Mouse (Mus musculus): ENCODE data around the gene Olfr1298. TPM values are rescaled to one million over a fixed set of nuclear protein-coding genes. Genes with fewer than 3 reads are reported as not detected.

Olfr1298 gene
- not detected in 2 replicates for total RNA-seq (2012; rRNA removed)

DNA sequence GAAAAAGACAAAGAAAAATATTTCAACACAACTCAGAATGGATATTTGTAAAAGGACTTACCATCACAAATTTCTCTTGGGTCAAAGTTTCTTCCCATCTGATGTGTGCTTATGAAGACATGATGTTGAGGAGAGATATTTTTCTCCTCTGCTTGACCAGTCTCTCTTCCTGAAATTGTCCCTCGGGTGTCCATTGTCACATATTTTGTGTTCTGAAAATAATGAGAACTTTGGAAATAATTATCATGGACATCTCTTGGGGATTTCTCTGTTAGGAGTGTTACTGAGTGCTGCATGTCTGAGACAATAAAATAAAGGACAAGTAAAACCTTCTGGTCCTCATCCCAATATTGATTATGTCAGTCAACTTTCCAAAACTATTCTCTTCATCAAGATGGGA, at the start of gene Olfr1298:
Gene Olfr1298 (minus strand): TSS at position 101 of the 400 bp plus-strand sequence.
- no peak for DNase-seq (ENCODE audit: low read depth, low spot score)
- Histone ChIP-seq H3K36me3 (ENCODE audit: control insufficient read depth, insufficient read depth, low read length, poor library complexity, severe bottlenecking) (no peaks in the 10 kb centered on the region), H3K9me3 (ENCODE audit: control insufficient read depth, insufficient read depth, low read depth, low read length) (no peaks in the 10 kb centered on the region), H3K27ac (ENCODE audit: insufficient read depth, low read depth, low read length, poor library complexity, severe bottlenecking) (no peak within 1 kb of the TSS), H3K4me3 (ENCODE audit: insufficient read depth in 1 of 2, low read depth in 1 of 2, low read length in 2 of 2, poor library complexity in 1 of 2, severe bottlenecking in 1 of 2) (no peak within 1 kb of the TSS), H3K9ac (ENCODE audit: insufficient read depth, low read depth, low read length, poor library complexity, severe bottlenecking) (no peak within 1 kb of the TSS), H3K4me1 (ENCODE audit: control insufficient read depth in 2 of 2, insufficient read depth in 2 of 2, low read length in 2 of 2, poor library complexity in 1 of 2) (no peaks in the 10 kb centered on the region)
- TF ChIP-seq CHD2 (IDR thresholded peaks at IDR 0.05; ENCODE audit: low read depth, low read length) (no peak), ZNF384 (IDR thresholded peaks at IDR 0.05; ENCODE audit: low read depth, low read length) (no peak), MAFK (IDR thresholded peaks at IDR 0.05; ENCODE audit: insufficient read depth, low read depth, low read length) (no peak), ZC3H11A (IDR thresholded peaks at IDR 0.05; ENCODE audit: borderline replicate concordance, low read depth, low read length) (no peak), HCFC1 (IDR thresholded peaks at IDR 0.05; ENCODE audit: borderline replicate concordance, insufficient read depth, low read length) (no peak)
- in situ Hi-C loops (cut with MboI; ENCODE audit: low sequenced_read_pairs in 2 of 2, unreplicated experiment in 2 of 2): no loop called here

DNA sequence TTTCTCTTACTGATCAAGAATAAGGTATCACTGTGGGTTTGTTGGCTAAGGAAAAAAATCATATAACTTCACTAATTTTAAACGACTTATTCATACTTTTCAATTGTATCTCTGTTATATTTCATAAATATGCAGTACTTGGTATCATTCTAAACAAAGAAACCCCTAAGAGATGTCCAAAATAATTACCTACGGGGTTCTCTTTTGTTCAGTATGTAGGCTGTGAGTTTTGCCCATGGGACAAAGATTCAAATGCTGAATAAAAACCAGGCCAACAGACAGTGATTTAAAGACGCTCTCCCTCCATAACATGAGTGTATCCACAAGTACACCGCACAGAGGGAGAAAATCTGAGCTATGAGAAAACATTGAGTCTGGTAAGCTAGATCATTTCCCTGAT, 12.1 kb upstream of the Olfr1298 start, which contains the start of gene Olfr1299:
Gene Olfr1299 (plus strand): TSS at position 301 of the 400 bp plus-strand sequence.
- in situ Hi-C loops (cut with MboI; ENCODE audit: low sequenced_read_pairs in 2 of 2, unreplicated experiment in 2 of 2): no loop called here

DNA sequence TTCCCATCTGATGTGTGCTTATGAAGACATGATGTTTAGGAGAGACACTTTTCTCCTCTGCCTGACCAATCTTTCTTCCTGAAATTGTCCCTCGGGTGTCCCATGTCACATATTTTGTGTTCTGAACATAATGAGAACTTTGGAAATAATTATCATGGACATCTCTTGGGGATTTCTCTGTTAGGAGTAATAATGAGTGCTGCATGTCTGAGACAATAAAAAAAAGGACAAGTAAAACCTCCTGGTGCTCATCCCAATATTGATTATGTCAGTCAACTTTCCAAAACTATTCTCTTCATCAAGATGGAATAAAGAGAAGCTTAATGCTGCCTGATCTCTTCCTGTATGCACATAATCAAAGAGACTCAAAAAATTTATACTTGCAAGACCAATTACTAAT, 22.6 kb downstream of the Olfr1298 start, which contains the start of gene Olfr1297:
Gene Olfr1297 (minus strand): TSS at position 101 of the 400 bp plus-strand sequence.
- DNase-seq (ENCODE audit: low read depth, low spot score): no peak
- in situ Hi-C loops (cut with MboI; ENCODE audit: low sequenced_read_pairs in 2 of 2, unreplicated experiment in 2 of 2): no loop called here
- no peaks in the 10 kb centered on the region for H3K4me1 ChIP-seq (ENCODE audit: control insufficient read depth in 2 of 2, insufficient read depth in 2 of 2, low read length in 2 of 2, poor library complexity in 1 of 2)
- TF ChIP-seq ZC3H11A (IDR thresholded peaks at IDR 0.05; ENCODE audit: borderline replicate concordance, low read depth, low read length) (no peak), HCFC1 (IDR thresholded peaks at IDR 0.05; ENCODE audit: borderline replicate concordance, insufficient read depth, low read length) (no peak), MAFK (IDR thresholded peaks at IDR 0.05; ENCODE audit: insufficient read depth, low read depth, low read length) (no peak), CHD2 (IDR thresholded peaks at IDR 0.05; ENCODE audit: low read depth, low read length) (no peak), ZNF384 (IDR thresholded peaks at IDR 0.05; ENCODE audit: low read depth, low read length) (no peak)
- H3K9ac ChIP-seq (ENCODE audit: insufficient read depth, low read depth, low read length, poor library complexity, severe bottlenecking): no peak within 1 kb of the TSS
- no peak within 1 kb of the TSS for H3K27ac ChIP-seq (ENCODE audit: insufficient read depth, low read depth, low read length, poor library complexity, severe bottlenecking)
- H3K36me3 ChIP-seq (ENCODE audit: control insufficient read depth, insufficient read depth, low read length, poor library complexity, severe bottlenecking): no peaks in the 10 kb centered on the region
- H3K9me3 ChIP-seq (ENCODE audit: control insufficient read depth, insufficient read depth, low read depth, low read length): no peaks in the 10 kb centered on the region
- no peak within 1 kb of the TSS for H3K4me3 ChIP-seq (ENCODE audit: insufficient read depth in 1 of 2, low read depth in 1 of 2, low read length in 2 of 2, poor library complexity in 1 of 2, severe bottlenecking in 1 of 2)

More for the DNA sequence above, 12.1 kb upstream of the Olfr1298 start, which contains the start of gene Olfr1299:
- no peak for DNase-seq (ENCODE audit: low read depth, low spot score)
- H3K4me1 ChIP-seq (ENCODE audit: control insufficient read depth in 2 of 2, insufficient read depth in 2 of 2, low read length in 2 of 2, poor library complexity in 1 of 2): no peaks in the 10 kb centered on the region
- no peaks in the 10 kb centered on the region for H3K36me3 ChIP-seq (ENCODE audit: control insufficient read depth, insufficient read depth, low read length, poor library complexity, severe bottlenecking)
- no peak within 1 kb of the TSS for H3K4me3 ChIP-seq (ENCODE audit: insufficient read depth in 1 of 2, low read depth in 1 of 2, low read length in 2 of 2, poor library complexity in 1 of 2, severe bottlenecking in 1 of 2)
- TF ChIP-seq ZNF384 (IDR thresholded peaks at IDR 0.05; ENCODE audit: low read depth, low read length) (no peak), ZC3H11A (IDR thresholded peaks at IDR 0.05; ENCODE audit: borderline replicate concordance, low read depth, low read length) (no peak)
- H3K27ac ChIP-seq (ENCODE audit: insufficient read depth, low read depth, low read length, poor library complexity, severe bottlenecking): no peak within 1 kb of the TSS
- no peaks in the 10 kb centered on the region for H3K9me3 ChIP-seq (ENCODE audit: control insufficient read depth, insufficient read depth, low read depth, low read length)
- no peak within 1 kb of the TSS for H3K9ac ChIP-seq (ENCODE audit: insufficient read depth, low read depth, low read length, poor library complexity, severe bottlenecking)

Other genes starting within 250 kb of the Olfr1298 start
- gene Olfr1286, start 226.1 kb downstream of the Olfr1298 start, total RNA-seq (2012; rRNA removed): not detected in 2 replicates
- gene Olfr1287, start 200.1 kb downstream of the Olfr1298 start, total RNA-seq (2012; rRNA removed): not detected in 2 replicates
- not detected in 2 replicates for gene Olfr1288, start 175.1 kb downstream of the Olfr1298 start, total RNA-seq (2012; rRNA removed)
- not detected in 2 replicates for gene Olfr1289, start 168.4 kb downstream of the Olfr1298 start, total RNA-seq (2012; rRNA removed)
- gene Olfr1290, start 155.4 kb downstream of the Olfr1298 start, total RNA-seq (2012; rRNA removed): 0.13 TPM in 1 of 2 replicates, not detected in the other
- gene Olfr1291-ps1, start 152.0 kb downstream of the Olfr1298 start, total RNA-seq (2012; rRNA removed): not detected in 2 replicates
- gene Olfr1293-ps, start 124.0 kb downstream of the Olfr1298 start, total RNA-seq (2012; rRNA removed): not detected in 2 replicates
- gene Olfr1294, start 108.9 kb downstream of the Olfr1298 start, total RNA-seq (2012; rRNA removed): not detected in 2 replicates
- not detected in 2 replicates for gene Olfr1295, start 79.5 kb downstream of the Olfr1298 start, total RNA-seq (2012; rRNA removed)
- gene Olfr1297, start 22.7 kb downstream of the Olfr1298 start, total RNA-seq (2012; rRNA removed): not detected in 2 replicates
- gene Olfr1299, start 12.2 kb upstream of the Olfr1298 start, total RNA-seq (2012; rRNA removed): not detected in 2 replicates
- not detected in 2 replicates for gene Olfr1301, start 101.8 kb upstream of the Olfr1298 start, total RNA-seq (2012; rRNA removed)
- not detected in 2 replicates for gene Olfr1302, start 128.2 kb upstream of the Olfr1298 start, total RNA-seq (2012; rRNA removed)
- not detected in 2 replicates for gene Olfr1303, start 171.1 kb upstream of the Olfr1298 start, total RNA-seq (2012; rRNA removed)
- gene Olfr1305, start 227.9 kb upstream of the Olfr1298 start, total RNA-seq (2012; rRNA removed): not detected in 2 replicates

Measured in ES-E14 (cell line).